Mouse (Mus musculus) limb, embryonic 14.5 days (tissue): ENCODE measurements around the gene Sox5. TPM values are rescaled to one million over a fixed set of nuclear protein-coding genes. Genes with fewer than 3 reads are reported as not detected.

Experiments
- ATAC-seq: fragments of 200-750 bp; cut with Nextera tagmentation; 2 replicates; pipeline ENCODE4 v1.8.0; 2017; ENCODE audit warnings: low read depth, moderate number of reproducible peaks, moderate TSS enrichment; ENCODE audit not compliant: low FRiP score
- DNase-seq: peaks from one replicate; pipeline ENCODE4 v3.0.0-alpha.2; 2015; ENCODE audit warnings: low spot score
- H3K27ac ChIP-seq: fragments of 300-500 bp; sonication (generic); replicated peaks from 2 replicates; pipeline ENCODE4 v1.5.1; 2014; ENCODE audit warnings: low read depth, mild to moderate bottlenecking, low read length, moderate library complexity, mixed read lengths
- H3K27me3 ChIP-seq: fragments of 300-500 bp; sonication (generic); 2 replicates; pipeline ENCODE4 v1.6.1; 2014; ENCODE audit warnings: low read length, mixed read lengths; ENCODE audit not compliant: control insufficient read depth, insufficient read depth
- H3K36me3 ChIP-seq: fragments of 300-500 bp; sonication (generic); 2 replicates; pipeline ENCODE4 v1.6.1; 2014; ENCODE audit warnings: mild to moderate bottlenecking, low read length, moderate library complexity, mixed read lengths; ENCODE audit not compliant: control insufficient read depth, insufficient read depth
- H3K4me1 ChIP-seq: fragments of 300-500 bp; sonication (generic); 2 replicates; pipeline ENCODE4 v1.6.1; 2014; ENCODE audit warnings: antibody characterized with exemption, low read length, mixed read lengths; ENCODE audit not compliant: control insufficient read depth, insufficient read depth
- H3K4me2 ChIP-seq: fragments of 300-500 bp; sonication (generic); replicated peaks from 2 replicates; pipeline ENCODE4 v1.6.1; 2014; ENCODE audit warnings: low read depth, mild to moderate bottlenecking, low read length, moderate library complexity; ENCODE audit not compliant: severe bottlenecking
- H3K4me3 ChIP-seq: fragments of 300-500 bp; sonication (generic); replicated peaks from 2 replicates; pipeline ENCODE4 v1.5.1; 2014; ENCODE audit warnings: low read length
- H3K9ac ChIP-seq: fragments of 300-500 bp; sonication (generic); 2 replicates; pipeline ENCODE4 v1.6.1; 2014; ENCODE audit warnings: mild to moderate bottlenecking, low read depth, low read length, moderate library complexity; ENCODE audit not compliant: severe bottlenecking
- H3K9me3 ChIP-seq: fragments of 300-500 bp; sonication (generic); 2 replicates; pipeline ENCODE4 v1.6.1; 2016; ENCODE audit warnings: low read length; ENCODE audit not compliant: control insufficient read depth
- POLR2A ChIP-seq: fragments of 200-500 bp; IDR thresholded peaks from 2 replicates; pipeline ENCODE4 v1.8.0; 2012; ENCODE audit warnings: inconsistent platforms, mild to moderate bottlenecking, moderate library complexity, borderline replicate concordance; ENCODE audit not compliant: insufficient read depth, insufficient read length; ENCODE audit errors: extremely low read depth
- WGBS: fragments of 180-500 bp; shearing (Covaris S2); extraction: QIAGEN DNeasy Blood & Tissue Kit; methylation state at CpG from one replicate; pipeline ENCODE4 v1.1.7; 2014; 5-methylcytosine and 5-hydroxymethylcytosine counted together
- polyA plus RNA-seq, 2 experiments: library from polyadenylated mRNA; depleted of rRNA in 1 of 2; stranded (reverse) in 1 of 2; unstranded in 1 of 2; fragments of >200 nt; fragmentation: Nextera tagmentation in 1 of 2; extraction: Ambion mirVana in 1 of 2; gene quantifications; 2 replicates each; pipeline versions ENCODE4 v1.2.1 to v1.2.3; 2012 to 2014

Gene Sox5
- polyA plus RNA-seq, 2 experiments: 20.6 to 32.8 TPM

GRCm38 (mm10) chr6:144648124-144648591, 133.6 kb downstream of the Sox5 start:
- Histone ChIP-seq H3K4me2 (no peak overlapping the region), H3K27me3 (no peaks in the 10 kb centered on the region), H3K9ac (no peak overlapping the region), H3K9me3 (no peaks in the 10 kb centered on the region), H3K36me3 (no peaks in the 10 kb centered on the region), H3K4me3 (no peak overlapping the region), H3K4me1 (peaks cover 6% of the 10 kb centered on the region), H3K27ac (no peak overlapping the region)
- DNase-seq (no peak), ATAC-seq (no peak)
- no peak for TF ChIP-seq POLR2A
- WGBS: 24% methylated on average over 4 of the region's 4 CpGs

DNA sequence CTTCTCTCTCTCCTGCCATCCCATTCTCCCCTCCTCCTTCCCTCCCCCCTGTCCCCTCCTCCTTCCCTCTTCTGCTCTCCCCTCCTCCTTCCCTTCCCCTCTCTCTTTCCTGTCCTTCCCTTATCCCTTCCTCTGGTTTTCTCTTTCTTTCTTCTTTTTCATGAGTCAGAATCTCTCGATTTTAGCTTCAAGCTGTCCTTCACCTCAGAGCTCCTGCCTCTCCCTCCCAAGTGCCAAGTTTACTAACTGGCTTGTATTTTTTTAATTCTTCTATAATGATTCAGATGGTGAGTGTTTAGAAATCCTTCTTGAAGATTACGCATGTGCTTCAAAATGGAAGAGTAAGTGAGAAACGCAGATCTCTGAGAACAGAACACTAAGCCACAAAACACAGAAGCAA, 135.4 kb downstream of the Sox5 start:
- no peak overlapping the region for H3K9ac ChIP-seq
- no peak for TF ChIP-seq POLR2A
- no peaks in the 10 kb centered on the region for H3K36me3 ChIP-seq
- no peak overlapping the region for H3K4me2 ChIP-seq
- no peak overlapping the region for H3K4me3 ChIP-seq
- DNase-seq (no peak), ATAC-seq (no peak)
- peaks cover 9% of the 10 kb centered on the region for H3K4me1 ChIP-seq
- H3K27me3 ChIP-seq: no peaks in the 10 kb centered on the region
- H3K9me3 ChIP-seq: no peaks in the 10 kb centered on the region
- 91% methylated on average over 3 of the region's 3 CpGs for whole genome bisulfite sequencing
- no peak overlapping the region for H3K27ac ChIP-seq

- Histone ChIP-seq H3K36me3 (no peaks in the 10 kb centered on the region), H3K27me3 (no peaks in the 10 kb centered on the region), H3K4me1 (peaks cover 9% of the 10 kb centered on the region), H3K4me3 (no peak overlapping the region), H3K9me3 (no peaks in the 10 kb centered on the region), H3K27ac (no peak overlapping the region), H3K9ac (no peak overlapping the region), H3K4me2 (no peak overlapping the region)
- DNase-seq: no peak
- ATAC-seq: no peak
- WGBS: 98% methylated on average over 4 of the region's 4 CpGs
- TF ChIP-seq POLR2A: no peak
Observed at GRCm38 (mm10) chr6:144645796-144646195, 136.0 kb downstream of the Sox5 start.

- Histone ChIP-seq H3K4me2 (no peak overlapping the region), H3K9ac (no peak overlapping the region), H3K4me1 (peaks cover 9% of the 10 kb centered on the region), H3K4me3 (no peak overlapping the region), H3K36me3 (no peaks in the 10 kb centered on the region), H3K27me3 (no peaks in the 10 kb centered on the region), H3K27ac (no peak overlapping the region), H3K9me3 (no peaks in the 10 kb centered on the region)
- WGBS: 58% methylated on average over 4 of the region's 4 CpGs
- no peak for TF ChIP-seq POLR2A
- ATAC-seq (no peak), DNase-seq (peak; percentile 45)
Observed at GRCm38 (mm10) chr6:144644711-144645110, 137.1 kb downstream of the Sox5 start.

DNA sequence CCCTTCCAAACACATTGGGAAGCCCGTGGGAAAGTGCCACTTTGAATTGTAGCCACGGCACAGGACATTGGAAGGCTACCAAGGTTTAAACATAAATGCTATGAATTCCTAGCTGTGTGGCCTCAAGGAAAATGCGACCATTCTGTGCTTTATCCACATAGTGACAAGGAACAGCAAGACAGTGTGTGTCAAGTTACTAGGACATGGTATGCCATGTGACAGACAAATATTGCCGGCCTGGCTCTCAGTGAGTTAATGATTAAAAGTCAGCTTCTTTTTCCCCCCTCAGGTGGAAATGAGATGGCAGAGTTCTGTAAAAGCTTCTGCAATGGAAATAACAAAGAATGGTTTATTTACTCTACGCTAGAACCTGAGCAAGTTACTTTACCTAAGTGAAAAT, 138.2 kb downstream of the Sox5 start:
- no peak for TF ChIP-seq POLR2A
- WGBS: 81% methylated on average over 5 of the region's 5 CpGs
- H3K4me1 ChIP-seq: peaks cover 9% of the 10 kb centered on the region

DNA sequence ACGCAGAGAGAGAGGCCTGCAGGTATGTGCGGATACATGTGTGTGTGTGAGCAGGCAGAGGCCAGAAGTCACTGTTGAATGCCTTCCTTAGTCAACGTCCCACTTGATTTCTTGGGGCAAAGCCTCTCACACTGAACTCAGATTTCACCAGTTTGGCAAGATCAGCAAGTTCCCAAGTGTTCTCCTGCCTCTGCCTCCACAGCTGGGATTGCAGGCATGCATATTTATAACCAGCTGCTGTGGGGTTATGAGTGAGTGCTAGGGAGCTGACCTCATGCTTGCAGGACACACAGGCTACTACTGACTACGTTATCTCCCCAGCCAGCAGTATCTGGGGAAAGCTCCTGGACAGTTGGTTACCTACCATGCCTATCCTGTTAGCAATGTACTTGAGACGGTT, 139.9 kb downstream of the Sox5 start:
- Histone ChIP-seq H3K4me1 (peaks cover 3% of the 10 kb centered on the region), H3K9ac (no peak overlapping the region), H3K36me3 (no peaks in the 10 kb centered on the region), H3K27ac (no peak overlapping the region), H3K27me3 (no peaks in the 10 kb centered on the region), H3K9me3 (no peaks in the 10 kb centered on the region), H3K4me3 (no peak overlapping the region), H3K4me2 (no peak overlapping the region)
- DNase-seq (no peak), ATAC-seq (no peak)
- no peak for TF ChIP-seq POLR2A
- 63% methylated on average over 5 of the region's 5 CpGs for WGBS

More for the DNA sequence above, 138.2 kb downstream of the Sox5 start:
- Histone ChIP-seq H3K36me3 (no peaks in the 10 kb centered on the region), H3K4me2 (no peak overlapping the region), H3K27ac (no peak overlapping the region), H3K9ac (no peak overlapping the region), H3K9me3 (no peaks in the 10 kb centered on the region), H3K27me3 (no peaks in the 10 kb centered on the region), H3K4me3 (no peak overlapping the region)
- ATAC-seq (no peak), DNase-seq (no peak)
